Mouse (Mus musculus) heart, embryonic 14.5 days (tissue): ENCODE results near the gene Vwa5b2. TPM values are rescaled to one million over a fixed set of nuclear protein-coding genes. Genes with fewer than 3 reads are reported as not detected.

Experiments
- ATAC-seq: fragments of 200-750 bp; cut with Nextera tagmentation; 2 replicates; pipeline ENCODE4 v1.8.0; 2017; ENCODE audit warnings: low read depth, moderate TSS enrichment; ENCODE audit not compliant: insufficient number of reproducible peaks, insufficient read depth, low FRiP score
- H3K27ac ChIP-seq, 2 experiments: fragments of 200-500 bp in 1 of 2; fragments of 300-500 bp in 1 of 2; sonication (generic) in 1 of 2; replicated peaks in 1 of 2; 2 replicates each; pipeline ENCODE4 v1.5.1; 2012 to 2014; ENCODE audit warnings: low read depth in 2 of 2, low read length in 2 of 2, control low read depth in 1 of 2, mild to moderate bottlenecking in 1 of 2, mixed read lengths in 1 of 2; ENCODE audit not compliant: control insufficient read depth in 1 of 2, insufficient read depth in 1 of 2
- H3K27me3 ChIP-seq: fragments of 300-500 bp; sonication (generic); 2 replicates; pipeline ENCODE4 v1.6.1; 2014; ENCODE audit warnings: mild to moderate bottlenecking, low read length, control low read depth; ENCODE audit not compliant: control insufficient read depth, insufficient read depth
- H3K36me3 ChIP-seq: fragments of 300-500 bp; sonication (generic); 2 replicates; pipeline ENCODE4 v1.6.1; 2014; ENCODE audit warnings: mild to moderate bottlenecking, control low read depth, low read length, mixed read lengths; ENCODE audit not compliant: control insufficient read depth, insufficient read depth
- H3K4me1 ChIP-seq, 2 experiments: fragments of 200-500 bp in 1 of 2; fragments of 300-500 bp in 1 of 2; sonication (generic) in 1 of 2; 2 replicates each; pipeline ENCODE4 v1.6.1; 2012 to 2014; ENCODE audit warnings: low read length in 2 of 2, control low read depth in 1 of 2, mixed read lengths in 1 of 2; ENCODE audit not compliant: control insufficient read depth in 2 of 2, insufficient read depth in 2 of 2
- H3K4me2 ChIP-seq: fragments of 300-500 bp; sonication (generic); 2 replicates; pipeline ENCODE4 v1.6.1; 2014; ENCODE audit warnings: mild to moderate bottlenecking, low read length
- H3K4me3 ChIP-seq, 2 experiments: fragments of 200-500 bp in 1 of 2; fragments of 300-500 bp in 1 of 2; sonication (generic) in 1 of 2; 2 replicates each; pipeline ENCODE4 v1.5.1; 2012 to 2014; ENCODE audit warnings: low read length in 2 of 2, mild to moderate bottlenecking in 2 of 2, control low read depth in 1 of 2, low read depth in 1 of 2, moderate library complexity in 1 of 2; ENCODE audit not compliant: control insufficient read depth in 1 of 2, insufficient read depth in 1 of 2
- H3K9ac ChIP-seq: fragments of 300-500 bp; sonication (generic); 2 replicates; pipeline ENCODE4 v1.6.1; 2014; ENCODE audit warnings: mild to moderate bottlenecking, low read length
- H3K9me3 ChIP-seq: fragments of 300-500 bp; sonication (generic); 2 replicates; pipeline ENCODE4 v1.6.1; 2016; ENCODE audit warnings: low read length, control low read depth; ENCODE audit not compliant: control insufficient read depth
- WGBS: fragments of 180-500 bp; shearing (Covaris S2); extraction: QIAGEN DNeasy Blood & Tissue Kit; methylation state at CpG from one replicate; pipeline ENCODE4 v1.1.7; 2014; 5-methylcytosine and 5-hydroxymethylcytosine counted together
- polyA plus RNA-seq: library from polyadenylated mRNA; unstranded; fragments of >200 nt; fragmentation: Nextera tagmentation; extraction: Ambion mirVana; gene quantifications from 2 replicates; pipeline ENCODE4 v1.2.1, GENCODE M21; 2014

Gene Vwa5b2
- polyA plus RNA-seq, 1 experiment from 2014 or later: 0.54 TPM

- Histone ChIP-seq H3K4me3 (peak overlapping the region; percentile 8 to 52; a peak in 2 of 4 replicates), H3K27ac (no peak overlapping the region), H3K36me3 (no peaks in the 10 kb centered on the region), H3K4me2 (peak overlapping the region; percentile 88), H3K4me1 (peaks cover 5 to 21% of the 10 kb centered on the region in 2 experiments; a peak in 2 of 4 replicates), H3K9ac (no peak overlapping the region), H3K9me3 (no peaks in the 10 kb centered on the region), H3K27me3 (peaks cover 63% of the 10 kb centered on the region)
- no peak for ATAC-seq
- 7% methylated on average over 47 of the region's 48 CpGs for WGBS
Measured at GRCm38 (mm10) chr16:20591076-20591705, 1.9 kb downstream of the Vwa5b2 start.

DNA sequence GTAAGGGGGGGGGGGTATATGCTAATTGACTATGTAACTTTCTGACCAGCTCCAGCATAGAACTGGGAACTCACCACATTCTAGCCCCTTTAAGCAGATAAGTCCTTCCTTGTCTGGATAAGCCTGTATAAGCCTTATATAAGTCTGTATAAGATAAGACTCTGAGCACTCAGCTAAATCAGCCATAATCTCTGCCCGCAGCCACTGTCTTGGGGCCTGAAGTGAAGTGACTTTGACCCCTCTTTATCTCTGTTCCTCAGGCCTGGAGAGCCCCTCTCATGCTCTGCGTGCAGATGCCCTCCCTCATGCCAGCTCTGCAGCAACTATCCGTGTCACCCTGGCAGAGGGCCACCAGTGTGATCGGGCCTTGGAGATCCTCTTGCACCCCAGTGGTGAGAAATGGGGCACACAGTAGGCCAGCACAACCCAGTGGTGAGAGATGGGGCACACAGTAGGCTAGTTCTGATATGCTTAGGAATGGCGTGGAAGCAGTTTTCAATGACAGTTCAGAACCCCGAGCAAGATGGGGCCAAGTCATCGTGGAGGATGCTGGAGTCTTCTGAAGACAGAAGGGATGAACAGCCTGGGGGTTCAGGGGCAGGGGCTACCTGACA is 5.9 kb downstream of the Vwa5b2 start:
- Histone ChIP-seq H3K9ac (no peak overlapping the region), H3K36me3 (no peaks in the 10 kb centered on the region), H3K4me3 (no peak overlapping the region), H3K9me3 (no peaks in the 10 kb centered on the region), H3K27me3 (peaks cover 40% of the 10 kb centered on the region), H3K4me2 (no peak overlapping the region), H3K27ac (no peak overlapping the region), H3K4me1 (peaks cover under 1 to 10% of the 10 kb centered on the region in 2 experiments; a peak in 2 of 4 replicates)
- 59% methylated on average over 7 of the region's 7 CpGs for WGBS
- no peak for ATAC-seq

- 71% methylated on average over 4 of the region's 4 CpGs for WGBS
- Histone ChIP-seq H3K4me1 (peaks cover 0 to 5% of the 10 kb centered on the region in 2 experiments; a peak in 1 of 4 replicates), H3K9ac (no peak overlapping the region), H3K4me2 (no peak overlapping the region), H3K4me3 (no peak overlapping the region), H3K36me3 (no peaks in the 10 kb centered on the region), H3K27ac (no peak overlapping the region), H3K9me3 (no peaks in the 10 kb centered on the region), H3K27me3 (peaks cover 34% of the 10 kb centered on the region)
- no peak for ATAC-seq
Measured at GRCm38 (mm10) chr16:20595737-20596136, 6.5 kb downstream of the Vwa5b2 start.

- Histone ChIP-seq H3K4me2 (no peak overlapping the region), H3K36me3 (no peaks in the 10 kb centered on the region), H3K9me3 (no peaks in the 10 kb centered on the region), H3K9ac (no peak overlapping the region), H3K27ac (no peak overlapping the region), H3K4me1 (no peaks in the 10 kb centered on the region), H3K4me3 (no peak overlapping the region), H3K27me3 (peaks cover 23% of the 10 kb centered on the region)
- ATAC-seq: no peak
- 54% methylated on average over 7 of the region's 7 CpGs for WGBS
Measured at GRCm38 (mm10) chr16:20596687-20597441, 7.6 kb downstream of the Vwa5b2 start.

DNA sequence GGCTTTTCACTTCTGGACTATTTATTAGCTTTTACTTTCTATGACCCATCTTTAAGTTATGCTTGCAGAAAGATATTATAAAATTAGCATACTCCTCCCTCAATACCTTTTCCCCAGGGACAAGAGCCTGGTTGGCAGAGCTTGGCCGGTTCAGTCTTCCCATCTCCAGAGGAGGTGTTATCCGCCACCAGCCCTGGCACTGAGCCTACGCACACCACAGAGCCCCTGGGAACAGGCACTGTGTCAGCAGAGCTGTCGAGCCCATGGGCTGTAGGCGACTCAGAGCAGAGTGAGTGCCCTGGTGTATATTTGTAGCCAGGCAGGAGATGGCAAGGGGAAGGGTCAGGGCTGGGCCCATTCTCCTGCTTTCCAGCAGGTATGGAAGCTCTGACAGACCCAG is 11.2 kb downstream of the Vwa5b2 start:
- Histone ChIP-seq H3K4me2 (no peak overlapping the region), H3K9me3 (no peaks in the 10 kb centered on the region), H3K36me3 (peaks cover 10% of the 10 kb centered on the region), H3K9ac (no peak overlapping the region), H3K27ac (no peak overlapping the region), H3K27me3 (no peaks in the 10 kb centered on the region; the same call in 1 of the 2 replicates), H3K4me3 (no peak overlapping the region), H3K4me1 (no peaks in the 10 kb centered on the region)
- 64% methylated on average over 5 of the region's 5 CpGs for WGBS
- ATAC-seq: no peak

DNA sequence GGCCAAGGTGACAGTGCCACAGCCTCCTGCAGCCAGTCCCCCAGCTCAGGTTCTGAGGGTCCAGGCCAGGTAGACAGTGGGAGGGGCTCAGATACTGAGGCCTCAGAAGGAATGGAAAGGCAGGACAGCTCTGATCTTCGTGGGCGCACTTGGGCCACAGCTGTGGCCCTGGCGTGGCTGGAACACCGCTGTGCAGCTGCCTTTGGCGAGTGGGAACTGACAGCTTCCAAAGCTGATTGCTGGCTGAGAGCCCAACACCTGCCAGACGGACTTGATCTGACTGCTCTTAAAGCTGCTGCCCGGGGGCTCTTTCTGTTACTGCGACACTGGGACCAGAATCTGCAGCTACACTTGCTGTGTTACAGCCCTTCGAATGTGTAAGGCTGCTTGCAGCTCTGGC is 15.4 kb downstream of the Vwa5b2 start:
- no peak for ATAC-seq
- Histone ChIP-seq H3K27ac (no peak overlapping the region), H3K9ac (no peak overlapping the region), H3K4me1 (peaks cover 0 to 3% of the 10 kb centered on the region in 2 experiments; a peak in 2 of 4 replicates), H3K4me3 (no peak overlapping the region), H3K9me3 (no peaks in the 10 kb centered on the region), H3K27me3 (no peaks in the 10 kb centered on the region), H3K36me3 (peaks cover 36% of the 10 kb centered on the region), H3K4me2 (no peak overlapping the region)
- WGBS: 53% methylated on average over 9 of the region's 9 CpGs

DNA sequence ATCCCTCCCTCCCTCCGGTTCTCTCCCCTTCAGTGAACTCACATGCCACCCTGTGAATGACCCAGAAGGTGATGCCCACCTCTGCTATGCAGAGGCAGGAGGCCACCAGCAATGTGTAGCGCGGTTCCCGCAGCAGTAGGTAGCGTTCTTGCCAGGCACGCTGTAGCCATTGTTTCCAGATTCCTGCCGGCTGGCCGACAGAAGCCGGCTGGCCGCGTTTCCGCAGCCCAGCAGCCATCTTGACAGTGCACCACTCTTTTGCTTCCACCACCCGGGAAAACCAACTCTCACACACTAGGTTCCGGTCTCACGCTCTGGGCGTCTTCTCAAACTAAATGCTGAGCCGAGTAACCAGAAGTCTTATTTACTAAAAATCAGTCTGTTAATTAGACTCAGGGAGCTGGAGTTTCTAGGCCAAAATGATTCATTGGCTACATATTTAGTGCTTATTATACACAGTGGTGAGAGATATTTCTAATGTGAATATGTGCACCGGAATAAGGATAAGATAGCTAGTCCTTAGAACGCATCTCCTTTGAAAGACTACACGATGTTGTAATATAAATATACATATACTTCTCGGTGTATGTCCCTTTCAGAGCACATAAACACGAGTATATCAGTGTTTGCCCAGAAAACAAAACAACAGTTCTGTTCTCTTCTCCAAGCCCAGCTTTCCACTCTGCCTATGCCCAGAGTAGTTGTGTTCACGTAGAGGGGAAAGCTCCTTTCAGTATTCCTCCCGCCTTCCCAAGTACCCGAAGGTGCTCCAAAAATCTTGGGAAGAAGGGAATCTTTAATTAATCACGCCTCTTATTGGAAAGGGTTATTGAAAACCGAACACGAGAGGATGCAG is 21.5 kb downstream of the Vwa5b2 start:
- H3K27me3 ChIP-seq: no peaks in the 10 kb centered on the region
- H3K4me3 ChIP-seq: peak overlapping the region; percentile 76 to 96
- peaks cover 24% of the 10 kb centered on the region for H3K36me3 ChIP-seq
- peak overlapping the region; percentile 98 for H3K4me2 ChIP-seq
- ATAC-seq: peak; percentile 31; the same call in 1 of the 2 replicates
- under 1% methylated on average over 28 of the region's 28 CpGs for WGBS
- peak overlapping the region; percentile 80 for H3K9ac ChIP-seq
- H3K9me3 ChIP-seq: no peaks in the 10 kb centered on the region
- peak overlapping the region; percentile 77 to 89 for H3K27ac ChIP-seq
- peaks cover 0 to 14% of the 10 kb centered on the region in 2 experiments; a peak in 2 of 4 replicates for H3K4me1 ChIP-seq
